Mouse (Mus musculus) CH12.LX (cell line): ENCODE measurements around the gene Ormdl2.

Source experiments
- CTCF ChIP-seq, 2 experiments: IDR thresholded peaks in 1 of 2; conservative IDR thresholded peaks in 1 of 2; 2 replicates each; pipeline ENCODE4 v1.5.1; 2011 to 2012; ENCODE audit warnings: low read depth in 2 of 2, low read length in 2 of 2, improper control_type of control experiment in 1 of 2, inconsistent platforms in 1 of 2, mild to moderate bottlenecking in 1 of 2, moderate library complexity in 1 of 2
- E2F4 ChIP-seq: IDR thresholded peaks from 2 replicates; pipeline ENCODE4 v1.6.1; 2011; ENCODE audit warnings: low read depth, low read length, improper control_type of control experiment; ENCODE audit not compliant: insufficient replicate concordance
- HCFC1 ChIP-seq: IDR thresholded peaks from 2 replicates; pipeline ENCODE4 v1.6.1; 2012; ENCODE audit warnings: low read depth, mild to moderate bottlenecking, inconsistent platforms, low read length, improper control_type of control experiment
- IRF4 ChIP-seq: IDR thresholded peaks from 2 replicates; pipeline ENCODE4 v1.6.1; 2014; ENCODE audit warnings: low read depth, mild to moderate bottlenecking, inconsistent platforms, low read length, improper control_type of control experiment
- JUND ChIP-seq: conservative IDR thresholded peaks from 2 replicates; pipeline ENCODE4 v1.6.1; 2011; ENCODE audit warnings: low read depth, low read length, improper control_type of control experiment
- MEF2A ChIP-seq: IDR thresholded peaks from 2 replicates; pipeline ENCODE4 v1.6.1; 2014; ENCODE audit warnings: low read depth, mild to moderate bottlenecking, inconsistent platforms, low read length, improper control_type of control experiment, borderline replicate concordance
- NELFE ChIP-seq: IDR thresholded peaks from 2 replicates; pipeline ENCODE4 v1.6.1; 2011; ENCODE audit warnings: low read depth, low read length, improper control_type of control experiment
- NRF1 ChIP-seq: IDR thresholded peaks from 2 replicates; pipeline ENCODE4 v1.6.1; 2014; ENCODE audit warnings: low read depth, mild to moderate bottlenecking, inconsistent platforms, low read length, improper control_type of control experiment, moderate library complexity
- POLR2A ChIP-seq: IDR thresholded peaks from 2 replicates; pipeline ENCODE4 v1.6.1; 2011; ENCODE audit warnings: low read depth, mild to moderate bottlenecking, improper control_type of control experiment, low read length
- ZC3H11A ChIP-seq: IDR thresholded peaks from 2 replicates; pipeline ENCODE4 v1.6.1; 2012; ENCODE audit warnings: low read depth, mild to moderate bottlenecking, inconsistent platforms, low read length, improper control_type of control experiment
- ZMIZ1 ChIP-seq: IDR thresholded peaks from 2 replicates; pipeline ENCODE4 v1.6.1; 2012; ENCODE audit warnings: low read depth, mild to moderate bottlenecking, inconsistent platforms, low read length, improper control_type of control experiment

DNA sequence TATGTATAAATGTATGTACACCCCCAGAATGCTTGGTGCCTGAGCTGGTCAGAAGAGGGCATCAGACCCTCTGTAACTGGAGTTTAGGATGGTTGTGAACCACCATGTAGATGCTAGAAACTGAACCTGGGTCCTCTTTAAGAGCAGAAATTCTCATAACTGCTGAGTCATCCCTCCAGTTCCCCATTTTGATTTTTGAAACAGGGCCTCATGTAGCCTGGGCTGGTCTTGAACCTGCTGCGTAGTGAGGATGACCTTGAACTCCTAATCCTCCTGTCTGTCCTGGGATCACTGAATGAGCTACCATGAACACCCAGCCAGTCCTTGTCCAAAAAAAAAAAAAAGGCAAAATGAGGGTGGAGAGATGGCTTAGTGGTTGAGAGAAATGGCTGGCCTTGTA is 28.2 kb downstream of the Ormdl2 start:
- TF ChIP-seq HCFC1 (no peak), CTCF (conservative IDR thresholded peaks at IDR 0.05 in 1 of 2, IDR thresholded peaks at IDR 0.05 in 1 of 2; ENCODE audit: low read depth in 2 of 2, low read length in 2 of 2) (no peak), POLR2A (no peak), MEF2A (no peak), ZMIZ1 (no peak), IRF4 (no peak), E2F4 (no peak), ZC3H11A (no peak), JUND (no peak), NRF1 (no peak), NELFE (no peak)
